Mouse (Mus musculus): ENCODE measurements around the gene Nwd2.

Gene Nwd2

GRCm38 (mm10) chr5:63649070-63649532 lies at the start of gene Nwd2:
Gene Nwd2, plus strand, starts transcription at chr5:63649102.
- peak; percentile 45 for DNase-seq

- no peak for DNase-seq
Measured at GRCm38 (mm10) chr5:63607447-63607846, 41.5 kb upstream of the Nwd2 start.

DNA sequence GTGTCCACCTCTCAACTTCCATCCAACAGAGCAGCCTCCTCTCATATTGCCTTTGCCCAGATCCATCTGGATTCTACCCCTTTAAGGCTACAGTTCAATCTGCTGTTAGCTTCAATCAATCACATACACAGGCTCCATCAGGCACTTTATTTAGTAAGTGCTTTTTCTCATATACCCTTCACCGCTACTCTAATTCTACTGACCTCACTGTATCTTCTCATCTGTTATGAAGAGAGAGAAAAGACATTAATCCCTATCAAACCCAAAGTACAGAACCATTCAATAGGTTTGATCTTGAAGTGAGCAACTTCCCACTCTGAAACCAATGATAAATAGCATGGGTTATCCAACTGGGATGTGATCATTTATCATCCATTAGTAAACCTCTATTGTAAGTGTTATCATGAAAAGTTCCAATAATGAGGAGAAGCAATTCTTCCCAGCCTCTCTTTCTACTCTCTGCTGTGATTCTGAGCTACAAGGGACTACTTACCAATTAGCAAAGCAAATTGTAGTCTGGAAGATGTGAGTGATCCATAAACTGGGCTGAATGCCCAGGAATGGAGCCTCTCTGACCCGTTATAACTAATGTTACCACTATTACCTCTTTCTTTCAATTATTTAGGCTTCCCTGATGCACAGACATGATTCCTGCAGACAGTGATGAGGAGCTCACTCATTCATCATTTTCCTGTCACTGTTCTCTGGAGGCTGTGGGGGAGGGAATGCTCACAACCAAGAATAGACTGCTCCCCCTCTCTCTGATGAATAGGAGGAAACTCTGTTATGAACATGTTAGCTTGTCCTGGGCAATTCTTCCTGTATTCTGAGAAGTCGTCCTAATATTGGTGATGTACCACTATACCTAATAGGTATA lies 31.9 kb upstream of the Nwd2 start:
- peak; percentile 26 for DNase-seq

- DNase-seq = no peak
Measured at GRCm38 (mm10) chr5:63624123-63624522, 24.8 kb upstream of the Nwd2 start.

GRCm38 (mm10) chr5:63627832-63628530 lies 20.9 kb upstream of the Nwd2 start:
- DNase-seq = no peak

DNA sequence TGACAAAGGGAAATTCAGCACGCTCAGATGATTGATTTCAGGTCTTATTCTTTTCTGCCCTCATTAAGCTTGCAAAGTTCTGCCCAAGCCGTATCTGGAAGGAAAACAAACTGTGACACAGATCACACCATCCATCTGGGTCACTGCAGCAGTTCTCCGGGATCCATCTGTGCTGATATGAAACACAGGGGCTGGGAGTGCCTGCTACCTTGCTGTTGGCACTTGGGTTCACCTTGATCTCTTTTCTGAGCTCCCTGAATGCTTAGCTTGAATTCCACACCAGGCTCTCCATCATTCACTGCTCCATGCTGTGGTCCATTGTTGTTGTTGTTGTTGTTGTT lies 20.4 kb upstream of the Nwd2 start:
- no peak for DNase-seq

- DNase-seq = no peak
Measured at GRCm38 (mm10) chr5:63634636-63635035, 14.3 kb upstream of the Nwd2 start.

GRCm38 (mm10) chr5:63648187-63648586 lies 715 bp upstream of the Nwd2 start:
- DNase-seq = peak; percentile 24

DNA sequence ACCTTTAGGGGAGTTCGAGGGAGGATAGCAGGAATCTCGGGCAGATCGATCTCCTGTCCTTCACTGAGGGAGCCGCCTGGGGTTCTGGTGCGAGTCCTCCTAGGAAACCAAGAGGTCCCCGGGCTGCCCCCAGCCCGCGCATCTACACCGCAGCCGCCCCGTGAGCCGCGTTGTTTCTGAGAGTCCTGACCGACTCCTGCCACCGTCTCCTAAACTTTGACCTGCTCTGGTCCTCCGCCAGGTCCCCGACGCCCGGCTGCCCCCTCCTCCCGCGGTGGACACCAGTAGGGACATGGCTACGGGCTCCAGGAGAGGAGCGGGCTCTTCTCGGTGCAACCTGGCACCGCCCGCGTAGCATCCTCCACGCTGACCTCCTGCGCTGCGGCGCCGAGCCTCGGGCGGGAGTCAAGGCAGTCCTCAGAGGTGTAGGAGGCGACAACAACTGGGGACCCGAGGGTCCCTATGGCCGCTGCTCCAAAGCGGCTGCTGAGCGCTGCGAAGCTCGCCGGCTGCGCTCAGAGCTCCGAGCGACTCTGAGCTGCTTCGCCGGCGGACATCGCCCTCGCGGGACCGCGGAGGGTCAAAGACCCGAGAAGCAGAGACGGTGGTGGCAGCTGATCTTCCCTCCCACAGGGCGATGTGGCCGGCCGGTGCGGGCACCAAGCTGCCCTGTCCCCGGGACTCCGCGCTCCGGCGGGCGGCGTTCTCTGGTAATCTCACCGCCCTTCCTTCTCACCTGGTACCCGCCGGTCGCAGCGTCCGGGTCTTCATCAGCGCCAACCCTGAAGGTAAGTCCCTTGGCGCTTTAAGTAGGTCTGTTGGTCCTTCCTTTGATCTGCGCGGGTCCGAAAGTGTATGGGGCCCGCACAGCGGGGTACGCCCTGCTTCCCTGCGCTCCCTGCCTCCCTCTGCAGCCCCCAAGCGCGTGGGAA lies 897 bp downstream of the Nwd2 start:
- DNase-seq = peak; percentile 47

DNA sequence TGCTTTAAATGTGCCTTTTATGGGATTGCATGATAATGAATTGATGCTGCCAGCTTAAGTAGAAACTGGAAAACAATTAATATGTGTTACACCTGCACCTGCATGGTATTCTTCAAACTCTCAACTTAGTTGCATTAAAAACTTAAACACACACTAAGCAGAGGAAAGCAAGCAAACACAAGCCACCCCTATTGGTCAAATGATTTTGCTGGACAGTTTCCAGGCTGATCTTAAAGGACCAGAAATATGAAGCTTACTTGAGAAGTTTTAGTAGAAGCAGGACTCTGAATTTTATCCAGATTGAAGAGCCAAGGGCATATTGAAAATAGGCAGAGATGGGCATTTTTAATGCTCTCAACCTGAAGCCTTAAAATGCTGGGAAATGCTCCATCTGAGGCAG lies 2.9 kb downstream of the Nwd2 start:
- no peak for DNase-seq

- DNase-seq = no peak
Measured at GRCm38 (mm10) chr5:63652705-63653104, 3.8 kb downstream of the Nwd2 start.

- DNase-seq = no peak
Measured at GRCm38 (mm10) chr5:63666884-63667283, 18.0 kb downstream of the Nwd2 start.

DNA sequence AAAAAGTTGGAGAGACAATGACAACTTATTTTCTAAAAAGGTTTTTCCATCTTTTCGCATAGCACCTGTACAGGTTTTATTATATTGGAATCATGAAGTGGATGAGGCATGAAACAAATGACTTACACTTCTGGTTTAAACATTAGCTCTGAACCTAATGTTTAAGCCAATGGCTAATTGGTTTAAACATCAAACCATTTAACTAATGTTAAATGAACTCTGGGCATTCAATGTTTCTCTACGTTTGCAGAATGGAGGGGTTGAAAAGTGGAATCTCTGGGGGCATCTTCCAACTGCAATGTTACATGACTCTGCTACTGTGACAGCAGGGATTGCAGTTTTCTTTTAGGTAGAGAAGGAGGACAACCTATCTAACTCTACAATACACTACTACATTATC lies 27.0 kb downstream of the Nwd2 start:
- DNase-seq = no peak

DNA sequence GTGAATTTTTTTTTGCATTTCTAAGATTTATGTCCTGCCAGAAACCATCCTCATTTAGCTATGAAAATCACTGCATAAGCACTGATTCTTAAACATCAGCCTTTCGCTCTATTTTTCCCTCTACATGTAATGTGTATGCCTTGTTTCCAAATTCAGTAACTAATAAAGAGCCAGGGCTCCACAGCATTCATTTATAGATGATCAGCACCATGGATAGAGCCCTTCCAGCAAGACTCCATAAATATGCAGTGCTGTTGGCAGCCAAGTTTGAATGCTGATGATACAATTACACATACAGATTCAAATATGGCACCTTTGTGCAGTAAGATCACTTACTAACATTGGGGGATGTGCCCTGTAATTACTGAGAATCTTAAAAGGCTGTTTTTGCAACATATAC lies 40.2 kb downstream of the Nwd2 start:
- DNase-seq = peak; percentile 34

- DNase-seq = no peak
Measured at GRCm38 (mm10) chr5:63696784-63697183, 47.9 kb downstream of the Nwd2 start.

DNA sequence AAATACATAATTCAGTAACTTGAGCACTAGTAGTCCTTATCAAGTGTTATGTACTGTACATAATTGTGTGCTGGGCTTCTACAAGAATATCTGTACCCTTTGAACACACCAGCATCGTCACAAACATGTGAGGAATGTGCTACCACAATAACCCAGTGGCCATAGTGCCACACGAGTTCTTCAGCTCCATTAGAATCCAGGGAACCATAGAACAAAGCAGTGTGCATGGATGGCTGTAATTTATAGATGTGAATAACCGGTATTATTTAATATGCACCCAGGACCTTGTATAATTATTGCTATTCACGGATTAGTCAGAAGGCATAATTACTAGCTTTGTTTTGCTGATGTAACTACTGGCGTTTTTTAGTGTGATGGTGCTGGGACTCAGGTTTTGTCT lies 48.3 kb downstream of the Nwd2 start:
- no peak for DNase-seq

DNA sequence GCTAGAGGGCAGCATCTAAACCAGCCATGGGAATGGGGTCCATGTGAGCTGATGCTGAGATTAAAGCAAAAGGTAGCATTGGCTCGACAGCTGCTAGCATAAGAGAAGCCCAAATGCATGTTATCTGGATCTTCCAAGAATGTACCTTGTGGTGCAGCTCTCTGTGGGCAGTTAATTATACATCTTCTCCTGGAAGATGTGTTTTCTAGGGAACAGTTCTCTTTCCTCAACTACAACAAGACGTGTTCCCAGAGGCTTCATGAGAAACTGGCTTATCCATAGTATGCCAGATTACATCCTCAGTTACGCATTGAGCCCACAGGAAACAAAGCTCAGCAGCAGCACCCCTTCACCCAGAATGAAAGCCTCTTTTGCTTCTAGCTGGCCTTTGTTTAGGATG lies 80.1 kb downstream of the Nwd2 start:
- no peak for DNase-seq

GRCm38 (mm10) chr5:63735521-63735920 lies 86.6 kb downstream of the Nwd2 start:
- DNase-seq = peak; percentile 60

DNA sequence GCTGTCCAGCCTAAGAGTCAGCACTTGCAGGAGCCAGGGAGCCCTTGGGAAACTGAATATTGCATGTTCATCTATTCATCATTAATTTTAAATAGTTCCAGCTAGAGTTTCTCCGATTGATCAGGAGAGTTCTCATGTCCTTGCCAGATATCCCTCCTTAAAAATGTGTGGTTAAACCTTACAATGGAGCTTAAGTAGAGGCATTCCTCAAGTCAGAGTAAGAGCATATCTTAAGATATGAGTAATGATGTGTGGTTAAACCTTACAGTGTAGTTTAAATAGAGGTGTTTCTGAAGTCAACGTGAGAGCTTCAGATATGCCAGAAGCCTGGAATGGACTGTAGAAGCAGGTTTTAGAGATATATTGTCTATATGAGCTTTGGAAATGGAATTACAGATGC lies 94.5 kb downstream of the Nwd2 start:
- DNase-seq = no peak

DNA sequence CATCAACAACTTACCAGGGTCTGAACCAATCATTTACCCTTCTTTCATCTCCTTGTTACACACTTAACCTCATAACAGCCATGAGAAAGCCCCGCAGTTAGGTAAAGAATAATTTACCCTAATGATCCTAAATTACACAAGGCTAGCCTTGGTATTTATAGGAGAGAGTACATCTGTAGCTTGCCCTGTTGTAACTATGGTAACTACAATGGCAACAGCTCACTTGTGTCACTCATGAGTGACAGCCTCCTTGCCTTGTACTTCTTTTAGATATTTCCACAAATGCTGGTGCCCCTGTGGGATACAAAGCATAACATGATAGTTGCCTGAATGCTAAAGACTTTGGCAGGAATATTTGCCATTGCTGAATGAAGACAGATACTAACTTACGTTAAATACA lies 99.4 kb downstream of the Nwd2 start:
- no peak for DNase-seq

DNA sequence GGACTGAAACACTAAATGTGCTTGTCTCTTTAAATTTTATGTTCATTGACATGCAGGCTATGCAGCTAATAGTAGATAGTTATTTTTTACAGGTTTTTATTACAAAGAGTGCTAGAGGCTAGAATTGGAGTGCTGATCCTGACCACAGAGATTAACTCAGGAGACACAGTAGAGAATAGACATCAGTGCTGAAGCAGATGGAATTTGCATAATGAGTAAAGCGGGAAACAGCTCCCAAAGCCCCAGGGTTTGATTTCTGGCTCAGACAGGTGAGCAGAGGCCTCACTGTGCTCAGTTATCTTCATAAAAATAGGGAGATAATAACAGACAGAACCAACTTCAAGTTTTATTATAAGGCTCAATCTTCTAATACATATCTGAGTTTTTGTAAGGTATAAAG lies 99.9 kb downstream of the Nwd2 start:
- no peak for DNase-seq

GRCm38 (mm10) chr5:63755092-63755761 lies 106.3 kb downstream of the Nwd2 start:
- no peak for DNase-seq

- DNase-seq = no peak
Measured at GRCm38 (mm10) chr5:63755938-63756337, 107.0 kb downstream of the Nwd2 start.

All from retina, postnatal 1 day (tissue).